Mouse (Mus musculus) neural tube, embryonic 15.5 days (tissue): ENCODE results near the gene Maged1. TPM values are rescaled to one million over a fixed set of nuclear protein-coding genes. Genes with fewer than 3 reads are reported as not detected.
A peak's percentile ranks its signal among the peaks of the same experiment; 100 is the strongest.

Source experiments
- ATAC-seq: fragments of 200-750 bp; cut with Nextera tagmentation; 2 replicates; pipeline ENCODE4 v1.8.0; 2017; ENCODE audit warnings: mild to moderate bottlenecking, moderate TSS enrichment, moderate library complexity; ENCODE audit not compliant: low FRiP score
- H3K27ac ChIP-seq: fragments of 300-500 bp; sonication (generic); replicated peaks from 2 replicates; pipeline ENCODE4 v1.5.1; 2015; ENCODE audit warnings: mild to moderate bottlenecking, inconsistent platforms
- H3K27me3 ChIP-seq: fragments of 300-500 bp; sonication (generic); replicated peaks from 2 replicates; pipeline ENCODE4 v1.6.1; 2015; ENCODE audit warnings: inconsistent platforms
- H3K36me3 ChIP-seq: fragments of 300-500 bp; sonication (generic); 2 replicates; pipeline ENCODE4 v1.6.1; 2015; ENCODE audit warnings: inconsistent platforms
- H3K4me1 ChIP-seq: fragments of 300-500 bp; sonication (generic); 2 replicates; pipeline ENCODE4 v1.6.1; 2015; ENCODE audit warnings: inconsistent platforms
- H3K4me2 ChIP-seq: fragments of 300-500 bp; sonication (generic); 2 replicates; pipeline ENCODE4 v1.6.1; 2015; ENCODE audit warnings: inconsistent platforms, mild to moderate bottlenecking, moderate library complexity
- H3K4me3 ChIP-seq: fragments of 300-500 bp; sonication (generic); replicated peaks from 2 replicates; pipeline ENCODE4 v1.5.1; 2015; ENCODE audit warnings: mild to moderate bottlenecking, inconsistent platforms
- H3K9ac ChIP-seq: fragments of 300-500 bp; sonication (generic); replicated peaks from 2 replicates; pipeline ENCODE4 v1.6.1; 2015; ENCODE audit warnings: mild to moderate bottlenecking, inconsistent platforms
- H3K9me3 ChIP-seq: fragments of 300-500 bp; sonication (generic); replicated peaks from 2 replicates; pipeline ENCODE4 v1.6.1; 2016; ENCODE audit warnings: inconsistent platforms
- WGBS: fragments of 180-500 bp; shearing (Covaris S2); methylation state at CpG from one replicate; pipeline ENCODE4 v1.1.7; 2015; ENCODE audit warnings: mixed read lengths; 5-methylcytosine and 5-hydroxymethylcytosine counted together
- polyA plus RNA-seq: library from polyadenylated mRNA; unstranded; fragments of >200 nt; fragmentation: Nextera tagmentation; extraction: Ambion mirVana; gene quantifications from 2 replicates; pipeline ENCODE4 v1.2.1, GENCODE M21; 2015

Gene Maged1
- 910 and 1,001 TPM in 2 replicates for polyA plus RNA-seq

GRCm38 (mm10) chrX:94541918-94542355, at the start of gene Maged1:
Maged1 (minus strand) TSS chrX:94542143.
- peak within 1 kb of the TSS; percentile 72 for H3K9ac ChIP-seq
- H3K4me3 ChIP-seq = peak within 1 kb of the TSS; percentile 57
- no peaks in the 10 kb centered on the region for H3K9me3 ChIP-seq
- 12% methylated on average over 32 of the region's 32 CpGs for WGBS
- H3K27ac ChIP-seq = peak within 1 kb of the TSS; percentile 91
- H3K36me3 ChIP-seq = peaks cover 28% of the 10 kb centered on the region
- peak; percentile 93 for ATAC-seq
- peaks cover 35% of the 10 kb centered on the region for H3K4me1 ChIP-seq
- H3K4me2 ChIP-seq = peak within 1 kb of the TSS; percentile 60
- no peaks in the 10 kb centered on the region for H3K27me3 ChIP-seq

- H3K9me3 ChIP-seq = no peaks in the 10 kb centered on the region
- no peak overlapping the region for H3K4me3 ChIP-seq
- 0 out of 2 replicates have a peak, but pooled peaks cover 5% of the 10 kb centered on the region for H3K27me3 ChIP-seq
- 85% methylated on average over 1 of the region's 1 CpGs for WGBS
- no peak overlapping the region for H3K27ac ChIP-seq
- no peak for ATAC-seq
- H3K4me1 ChIP-seq = no peaks in the 10 kb centered on the region
- H3K4me2 ChIP-seq = no peak overlapping the region
- H3K9ac ChIP-seq = no peak overlapping the region
- no peaks in the 10 kb centered on the region for H3K36me3 ChIP-seq
Observed at GRCm38 (mm10) chrX:94580251-94580650, 38.3 kb upstream of the Maged1 start.

GRCm38 (mm10) chrX:94564694-94565093, 22.8 kb upstream of the Maged1 start:
- no peaks in the 10 kb centered on the region for H3K36me3 ChIP-seq
- H3K9ac ChIP-seq = no peak overlapping the region
- no peak overlapping the region for H3K27ac ChIP-seq
- no peaks in the 10 kb centered on the region for H3K9me3 ChIP-seq
- no peaks in the 10 kb centered on the region for H3K27me3 ChIP-seq
- H3K4me2 ChIP-seq = no peak overlapping the region
- ATAC-seq = no peak
- no peak overlapping the region for H3K4me3 ChIP-seq
- H3K4me1 ChIP-seq = no peaks in the 10 kb centered on the region
- 76% methylated on average over 2 of the region's 2 CpGs for WGBS

GRCm38 (mm10) chrX:94562392-94562791, 20.4 kb upstream of the Maged1 start:
- no peak overlapping the region for H3K4me2 ChIP-seq
- H3K27me3 ChIP-seq = no peaks in the 10 kb centered on the region
- no peak overlapping the region for H3K9ac ChIP-seq
- WGBS = 63% methylated on average over 5 of the region's 5 CpGs
- H3K36me3 ChIP-seq = no peaks in the 10 kb centered on the region
- no peak for ATAC-seq
- no peak overlapping the region for H3K27ac ChIP-seq
- no peaks in the 10 kb centered on the region for H3K9me3 ChIP-seq
- no peak overlapping the region for H3K4me3 ChIP-seq
- no peaks in the 10 kb centered on the region for H3K4me1 ChIP-seq

- WGBS = 63% methylated on average over 3 of the region's 3 CpGs
- no peak overlapping the region for H3K9ac ChIP-seq
- H3K4me1 ChIP-seq = 0 out of 2 replicates have a peak, but pooled peaks cover 3% of the 10 kb centered on the region
- ATAC-seq = no peak
- no peaks in the 10 kb centered on the region for H3K36me3 ChIP-seq
- H3K27me3 ChIP-seq = no peaks in the 10 kb centered on the region
- no peak overlapping the region for H3K4me2 ChIP-seq
- H3K27ac ChIP-seq = no peak overlapping the region
- no peaks in the 10 kb centered on the region for H3K9me3 ChIP-seq
- no peak overlapping the region for H3K4me3 ChIP-seq
Observed at GRCm38 (mm10) chrX:94548227-94548626, 6.3 kb upstream of the Maged1 start.

- Histone ChIP-seq H3K4me2 (no peak overlapping the region), H3K9me3 (no peaks in the 10 kb centered on the region), H3K4me1 (peaks cover 8% of the 10 kb centered on the region; the same call in 1 of the 2 replicates), H3K36me3 (no peaks in the 10 kb centered on the region), H3K27ac (no peak overlapping the region), H3K9ac (no peak overlapping the region), H3K4me3 (no peak overlapping the region), H3K27me3 (no peaks in the 10 kb centered on the region)
- WGBS = 82% methylated on average over 3 of the region's 3 CpGs
- ATAC-seq = no peak
Observed at GRCm38 (mm10) chrX:94545941-94546340, 4.0 kb upstream of the Maged1 start.

- WGBS = 22% methylated on average over 1 of the region's 1 CpGs
- Histone ChIP-seq H3K9ac (no peak overlapping the region), H3K4me2 (no peak overlapping the region), H3K4me1 (peaks cover 12% of the 10 kb centered on the region), H3K27me3 (no peaks in the 10 kb centered on the region), H3K9me3 (no peaks in the 10 kb centered on the region), H3K4me3 (no peak overlapping the region), H3K36me3 (0 out of 2 replicates have a peak, but pooled peaks cover under 1% of the 10 kb centered on the region), H3K27ac (peak overlapping the region; percentile 66; the same call in 1 of the 2 replicates)
- ATAC-seq = no peak
Observed at GRCm38 (mm10) chrX:94544923-94545322, 3.0 kb upstream of the Maged1 start.

- Histone ChIP-seq H3K27me3 (no peaks in the 10 kb centered on the region), H3K9me3 (no peaks in the 10 kb centered on the region), H3K4me1 (peaks cover 35% of the 10 kb centered on the region), H3K9ac (peak overlapping the region; percentile 47; the same call in 1 of the 2 replicates), H3K4me3 (peak overlapping the region; percentile 57), H3K4me2 (peak overlapping the region; percentile 53), H3K36me3 (peaks cover 22% of the 10 kb centered on the region), H3K27ac (peak overlapping the region; percentile 91)
- peak; percentile 1; the same call in 1 of the 2 replicates for ATAC-seq
- 38% methylated on average over 9 of the region's 9 CpGs for WGBS
Observed at GRCm38 (mm10) chrX:94542536-94542935, 593 bp upstream of the Maged1 start.

- H3K4me2 ChIP-seq = peak overlapping the region; percentile 60
- H3K4me1 ChIP-seq = peaks cover 35% of the 10 kb centered on the region
- H3K9ac ChIP-seq = peak overlapping the region; percentile 72
- H3K4me3 ChIP-seq = peak overlapping the region; percentile 57
- WGBS = 13% methylated on average over 25 of the region's 25 CpGs
- ATAC-seq = peak; percentile 0; the same call in 1 of the 2 replicates
- H3K36me3 ChIP-seq = peaks cover 34% of the 10 kb centered on the region
- H3K27ac ChIP-seq = peak overlapping the region; percentile 86
- H3K9me3 ChIP-seq = no peaks in the 10 kb centered on the region
- H3K27me3 ChIP-seq = no peaks in the 10 kb centered on the region
Observed at GRCm38 (mm10) chrX:94541206-94541605, 737 bp downstream of the Maged1 start.

GRCm38 (mm10) chrX:94540341-94541201, 1.4 kb downstream of the Maged1 start:
- H3K36me3 ChIP-seq = peaks cover 38% of the 10 kb centered on the region
- H3K27me3 ChIP-seq = no peaks in the 10 kb centered on the region
- H3K9me3 ChIP-seq = no peaks in the 10 kb centered on the region
- H3K9ac ChIP-seq = peak overlapping the region; percentile 72
- peak overlapping the region; percentile 86 for H3K27ac ChIP-seq
- peak; percentile 13 for ATAC-seq
- 16% methylated on average over 35 of the region's 37 CpGs for WGBS
- peak overlapping the region; percentile 60 for H3K4me2 ChIP-seq
- H3K4me3 ChIP-seq = peak overlapping the region; percentile 57
- H3K4me1 ChIP-seq = peaks cover 35% of the 10 kb centered on the region

- no peaks in the 10 kb centered on the region for H3K9me3 ChIP-seq
- H3K27me3 ChIP-seq = no peaks in the 10 kb centered on the region
- H3K9ac ChIP-seq = no peak overlapping the region
- no peak overlapping the region for H3K4me3 ChIP-seq
- H3K4me2 ChIP-seq = no peak overlapping the region
- no peak overlapping the region for H3K27ac ChIP-seq
- ATAC-seq = no peak
- H3K36me3 ChIP-seq = peaks cover 33% of the 10 kb centered on the region
- H3K4me1 ChIP-seq = peaks cover 17% of the 10 kb centered on the region
- WGBS = 68% methylated on average over 2 of the region's 2 CpGs
Observed at GRCm38 (mm10) chrX:94534346-94534745, 7.6 kb downstream of the Maged1 start.

GRCm38 (mm10) chrX:94530301-94530700, 11.6 kb downstream of the Maged1 start:
- H3K9ac ChIP-seq = no peak overlapping the region
- no peak overlapping the region for H3K4me2 ChIP-seq
- 89% methylated on average over 3 of the region's 3 CpGs for WGBS
- no peaks in the 10 kb centered on the region; the same call in 1 of the 2 replicates for H3K36me3 ChIP-seq
- H3K9me3 ChIP-seq = no peaks in the 10 kb centered on the region
- no peak overlapping the region for H3K4me3 ChIP-seq
- no peaks in the 10 kb centered on the region for H3K4me1 ChIP-seq
- H3K27me3 ChIP-seq = no peaks in the 10 kb centered on the region; the same call in 1 of the 2 replicates
- no peak for ATAC-seq
- H3K27ac ChIP-seq = no peak overlapping the region
